Mouse (Mus musculus): Measurements from ENCODE around the gene Son. TPM values are rescaled to one million over a fixed set of nuclear protein-coding genes. Genes with fewer than 3 reads are reported as not detected.

Gene Son
- polyA plus RNA-seq, 1 experiment, result 159 TPM

DNA sequence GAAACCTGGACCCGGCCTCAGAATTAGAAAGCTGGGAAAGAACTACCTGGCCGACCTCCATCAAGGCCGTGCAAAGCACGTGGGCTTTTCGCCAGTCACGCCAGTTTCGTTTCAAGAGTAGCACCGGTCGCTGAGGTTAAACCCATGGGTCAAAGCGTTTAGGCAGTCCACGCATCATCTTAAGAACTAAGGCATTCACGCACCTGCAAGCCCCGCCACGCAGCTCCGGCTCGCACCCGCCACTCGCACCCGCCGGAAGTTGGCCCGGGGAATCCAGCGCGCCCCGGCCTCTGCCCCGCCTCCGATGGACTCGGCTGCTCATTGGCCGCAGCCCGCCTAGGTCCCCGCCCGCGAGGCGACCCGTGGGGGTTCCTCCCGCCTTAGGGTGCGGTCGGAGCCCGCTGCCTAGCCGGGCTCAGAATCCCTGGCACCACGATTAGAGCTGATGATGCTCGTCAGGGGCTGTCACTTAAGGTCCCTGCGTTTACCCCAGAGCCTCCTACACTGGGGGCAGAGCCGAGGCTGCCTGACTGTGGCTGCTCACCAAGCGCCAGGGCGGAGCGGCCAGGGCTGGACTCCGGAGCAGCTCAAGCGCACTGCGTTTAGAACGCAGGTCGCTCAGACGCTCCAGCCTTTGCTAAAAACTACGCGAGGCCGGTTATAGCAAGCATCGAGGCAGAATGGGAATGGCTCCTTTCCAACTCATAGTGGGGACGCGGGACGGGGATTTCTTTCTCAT, 456 bp upstream of the Son start, which contains the start of gene Gart:
Gene Gart (minus strand): TSS at position 272 of the 739 bp plus-strand sequence.
- under 1% methylated on average over 59 of the region's 59 CpGs for WGBS
- Histone ChIP-seq H3K4me3 (ENCODE audit: insufficient read depth, low read depth, low read length) (peak within 1 kb of the TSS; percentile 83), H3K27ac (ENCODE audit: insufficient read depth, low read depth, low read length) (peak within 1 kb of the TSS; percentile 97), H3K4me1 (ENCODE audit: control insufficient read depth, insufficient read depth, low read length) (peaks cover under 1% of the 10 kb centered on the region; the same call in 1 of the 2 replicates)
- TF ChIP-seq POLR2A (IDR thresholded peaks at IDR 0.05; ENCODE audit: insufficient read depth, low read depth, low read length), result peak; percentile 84
- no peak for TF ChIP-seq CTCF (IDR thresholded peaks at IDR 0.05; ENCODE audit: insufficient read depth, low read depth, low read length)

DNA sequence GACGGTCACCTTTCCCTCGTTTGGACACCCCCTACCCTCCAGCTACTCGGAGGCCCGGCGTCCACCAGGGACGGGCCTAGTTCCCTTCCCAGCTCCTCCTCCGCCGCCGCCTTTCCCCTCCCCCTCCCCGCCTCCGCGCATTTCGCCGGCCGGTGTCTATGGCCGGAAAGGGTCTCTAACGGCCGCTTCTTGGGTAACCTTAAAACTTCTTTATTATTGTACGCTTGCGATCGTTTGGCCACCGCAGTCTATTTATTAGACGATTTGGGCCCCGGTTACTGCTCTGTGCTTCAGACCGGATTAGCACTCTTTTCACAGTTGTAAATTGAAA, 879 bp downstream of the Son start:
- H3K27ac ChIP-seq (ENCODE audit: insufficient read depth, low read depth, low read length), result peak overlapping the region; percentile 97; the same call in 1 of the 2 replicates
- H3K4me1 ChIP-seq (ENCODE audit: control insufficient read depth, insufficient read depth, low read length), result peaks cover 6% of the 10 kb centered on the region; the same call in 1 of the 2 replicates
- TF ChIP-seq CTCF (IDR thresholded peaks at IDR 0.05; ENCODE audit: insufficient read depth, low read depth, low read length) (no peak), POLR2A (IDR thresholded peaks at IDR 0.05; ENCODE audit: insufficient read depth, low read depth, low read length) (no peak)
- peak overlapping the region; percentile 83 for H3K4me3 ChIP-seq (ENCODE audit: insufficient read depth, low read depth, low read length)
- WGBS, result under 1% methylated on average over 25 of the region's 25 CpGs

DNA sequence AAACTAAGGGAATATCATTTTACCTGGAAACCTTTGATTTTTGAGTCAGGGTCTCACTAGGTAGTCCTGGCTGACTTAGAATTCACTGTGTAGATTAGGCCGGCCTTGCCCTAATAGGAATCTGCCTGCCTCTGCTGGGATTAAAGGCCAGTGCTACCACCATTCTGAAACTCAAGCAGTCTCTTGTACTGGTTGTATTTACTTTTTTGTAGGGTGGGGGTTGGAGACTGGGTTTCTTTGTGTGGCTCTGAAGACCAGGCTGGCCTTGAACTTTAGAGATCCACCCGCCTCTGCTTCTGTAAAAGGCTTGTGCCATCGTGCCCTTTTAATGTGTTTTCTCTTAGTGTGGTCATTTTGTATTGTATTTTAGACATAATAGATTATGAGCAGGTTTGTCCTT, 1.9 kb downstream of the Son start:
- no peak for TF ChIP-seq POLR2A (IDR thresholded peaks at IDR 0.05; ENCODE audit: insufficient read depth, low read depth, low read length)
- no peak for TF ChIP-seq CTCF (IDR thresholded peaks at IDR 0.05; ENCODE audit: insufficient read depth, low read depth, low read length)
- Histone ChIP-seq H3K4me3 (ENCODE audit: insufficient read depth, low read depth, low read length) (no peak overlapping the region), H3K27ac (ENCODE audit: insufficient read depth, low read depth, low read length) (no peak overlapping the region), H3K4me1 (ENCODE audit: control insufficient read depth, insufficient read depth, low read length) (peaks cover 6% of the 10 kb centered on the region; the same call in 1 of the 2 replicates)
- 31% methylated on average over 3 of the region's 3 CpGs for WGBS

DNA sequence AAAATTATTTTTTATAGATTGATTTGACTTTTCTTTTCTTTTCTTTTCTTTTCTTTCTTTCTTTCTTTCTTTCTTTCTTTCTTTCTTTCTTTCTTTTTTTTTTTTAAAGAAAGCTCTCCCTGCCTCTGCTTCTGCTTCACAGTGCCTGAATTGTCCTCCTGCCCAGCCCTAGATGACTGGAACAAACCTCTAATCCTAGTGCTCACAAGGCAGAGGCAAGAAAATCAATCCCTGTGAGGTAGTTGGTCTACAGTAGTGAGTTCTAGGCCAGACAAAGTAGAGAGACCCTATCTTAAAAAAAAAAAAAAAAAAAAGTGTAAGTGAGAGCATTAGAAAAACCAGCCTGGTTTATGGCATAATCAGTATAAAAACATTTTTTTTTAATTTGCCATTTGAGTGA, 2.5 kb downstream of the Son start:
- no peak overlapping the region for H3K27ac ChIP-seq (ENCODE audit: insufficient read depth, low read depth, low read length)
- peaks cover 6% of the 10 kb centered on the region; the same call in 1 of the 2 replicates for H3K4me1 ChIP-seq (ENCODE audit: control insufficient read depth, insufficient read depth, low read length)
- no peak overlapping the region for H3K4me3 ChIP-seq (ENCODE audit: insufficient read depth, low read depth, low read length)
- TF ChIP-seq CTCF (IDR thresholded peaks at IDR 0.05; ENCODE audit: insufficient read depth, low read depth, low read length) (no peak), POLR2A (IDR thresholded peaks at IDR 0.05; ENCODE audit: insufficient read depth, low read depth, low read length) (no peak)

DNA sequence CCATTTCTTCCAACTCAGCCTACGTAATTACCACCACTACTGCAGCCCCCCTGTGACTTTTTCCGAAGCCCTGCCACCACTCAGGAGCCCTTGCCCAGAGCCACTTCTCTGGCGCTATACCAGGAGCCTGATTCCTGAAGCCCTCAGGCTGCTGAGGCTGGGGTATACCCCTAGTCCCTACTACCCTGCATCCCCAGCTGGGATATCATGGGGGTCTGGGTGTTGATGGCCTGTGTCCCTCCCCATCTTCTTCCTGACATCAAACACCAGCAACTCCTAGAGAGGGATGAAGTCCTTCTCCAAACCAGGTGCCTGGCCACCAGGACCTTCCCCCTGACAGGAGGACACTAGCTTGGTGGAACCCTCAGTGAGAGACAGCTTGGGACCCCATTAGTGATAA, 4.9 kb downstream of the Son start:
- Histone ChIP-seq H3K4me3 (ENCODE audit: insufficient read depth, low read depth, low read length) (no peak overlapping the region), H3K4me1 (ENCODE audit: control insufficient read depth, insufficient read depth, low read length) (peaks cover 6% of the 10 kb centered on the region; the same call in 1 of the 2 replicates), H3K27ac (ENCODE audit: insufficient read depth, low read depth, low read length) (no peak overlapping the region)
- TF ChIP-seq POLR2A (IDR thresholded peaks at IDR 0.05; ENCODE audit: insufficient read depth, low read depth, low read length) (no peak), CTCF (IDR thresholded peaks at IDR 0.05; ENCODE audit: insufficient read depth, low read depth, low read length) (no peak)
- 63% methylated on average over 3 of the region's 3 CpGs for WGBS

DNA sequence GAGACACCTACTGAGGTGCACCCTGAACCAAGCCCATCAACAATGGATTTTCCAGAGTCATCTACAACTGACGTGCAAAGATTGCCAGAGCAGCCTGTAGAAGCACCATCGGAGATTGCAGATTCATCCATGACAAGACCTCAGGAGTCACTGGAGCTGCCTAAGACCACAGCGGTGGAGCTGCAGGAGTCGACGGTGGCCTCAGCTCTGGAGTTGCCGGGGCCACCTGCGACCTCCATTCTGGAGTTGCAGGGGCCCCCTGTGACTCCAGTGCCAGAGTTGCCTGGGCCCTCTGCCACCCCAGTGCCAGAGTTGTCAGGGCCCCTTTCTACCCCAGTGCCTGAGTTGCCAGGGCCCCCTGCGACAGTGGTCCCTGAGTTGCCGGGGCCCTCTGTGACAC, 8.0 kb downstream of the Son start:
- TF ChIP-seq CTCF (IDR thresholded peaks at IDR 0.05; ENCODE audit: insufficient read depth, low read depth, low read length) (no peak), POLR2A (IDR thresholded peaks at IDR 0.05; ENCODE audit: insufficient read depth, low read depth, low read length) (no peak)
- peaks cover 15% of the 10 kb centered on the region for H3K4me1 ChIP-seq (ENCODE audit: control insufficient read depth, insufficient read depth, low read length)
- H3K27ac ChIP-seq (ENCODE audit: insufficient read depth, low read depth, low read length), result no peak overlapping the region
- H3K4me3 ChIP-seq (ENCODE audit: insufficient read depth, low read depth, low read length), result no peak overlapping the region
- 94% methylated on average over 9 of the region's 9 CpGs for WGBS

DNA sequence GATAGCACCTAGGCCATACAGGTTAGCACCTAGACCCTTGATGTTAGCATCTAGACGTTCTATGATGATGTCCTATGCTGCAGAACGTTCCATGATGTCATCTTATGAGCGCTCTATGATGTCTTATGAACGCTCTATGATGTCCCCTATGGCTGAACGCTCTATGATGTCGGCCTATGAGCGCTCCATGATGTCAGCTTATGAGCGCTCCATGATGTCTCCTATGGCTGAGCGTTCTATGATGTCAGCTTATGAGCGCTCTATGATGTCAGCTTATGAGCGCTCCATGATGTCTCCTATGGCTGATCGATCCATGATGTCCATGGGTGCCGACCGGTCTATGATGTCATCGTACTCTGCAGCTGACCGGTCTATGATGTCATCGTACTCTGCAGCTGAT, 10.0 kb downstream of the Son start:
- H3K4me1 ChIP-seq (ENCODE audit: control insufficient read depth, insufficient read depth, low read length), result peaks cover 13% of the 10 kb centered on the region
- H3K4me3 ChIP-seq (ENCODE audit: insufficient read depth, low read depth, low read length), result no peak overlapping the region
- WGBS, result 98% methylated on average over 17 of the region's 17 CpGs
- TF ChIP-seq POLR2A (IDR thresholded peaks at IDR 0.05; ENCODE audit: insufficient read depth, low read depth, low read length), result no peak
- no peak for TF ChIP-seq CTCF (IDR thresholded peaks at IDR 0.05; ENCODE audit: insufficient read depth, low read depth, low read length)
- H3K27ac ChIP-seq (ENCODE audit: insufficient read depth, low read depth, low read length), result no peak overlapping the region

DNA sequence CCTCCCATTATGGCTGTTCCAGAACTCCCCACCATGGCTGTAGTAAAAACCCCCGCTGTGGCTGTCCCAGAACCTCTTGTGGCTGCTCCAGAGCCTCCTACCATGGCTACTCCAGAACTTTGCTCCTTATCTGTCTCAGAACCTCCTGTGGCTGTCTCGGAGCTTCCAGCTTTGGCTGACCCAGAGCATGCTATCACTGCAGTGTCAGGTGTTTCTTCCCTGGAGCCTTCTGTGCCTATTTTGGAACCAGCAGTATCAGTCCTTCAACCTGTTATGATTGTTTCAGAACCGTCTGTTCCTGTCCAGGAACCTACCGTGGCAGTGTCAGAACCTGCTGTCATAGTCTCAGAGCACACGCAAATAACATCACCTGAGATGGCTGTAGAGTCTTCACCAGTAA, 11.2 kb downstream of the Son start:
- WGBS, result 90% methylated on average over 5 of the region's 5 CpGs
- no peak overlapping the region for H3K4me3 ChIP-seq (ENCODE audit: insufficient read depth, low read depth, low read length)
- TF ChIP-seq POLR2A (IDR thresholded peaks at IDR 0.05; ENCODE audit: insufficient read depth, low read depth, low read length), result no peak
- TF ChIP-seq CTCF (IDR thresholded peaks at IDR 0.05; ENCODE audit: insufficient read depth, low read depth, low read length), result no peak
- no peak overlapping the region for H3K27ac ChIP-seq (ENCODE audit: insufficient read depth, low read depth, low read length)
- peaks cover 15% of the 10 kb centered on the region for H3K4me1 ChIP-seq (ENCODE audit: control insufficient read depth, insufficient read depth, low read length)

DNA sequence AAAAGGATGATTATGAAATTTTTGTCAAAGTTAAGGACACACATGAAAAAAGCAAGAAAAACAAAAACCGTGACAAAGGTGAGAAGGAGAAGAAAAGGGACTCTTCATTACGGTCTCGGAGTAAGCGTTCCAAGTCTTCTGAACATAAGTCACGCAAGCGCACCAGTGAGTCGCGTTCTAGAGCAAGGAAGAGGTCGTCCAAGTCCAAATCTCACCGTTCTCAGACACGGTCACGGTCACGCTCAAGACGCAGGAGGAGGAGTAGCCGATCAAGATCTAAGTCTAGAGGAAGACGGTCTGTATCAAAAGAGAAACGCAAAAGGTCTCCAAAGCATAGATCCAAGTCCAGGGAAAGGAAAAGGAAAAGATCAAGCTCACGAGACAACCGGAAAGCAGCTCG, 12.5 kb downstream of the Son start:
- Histone ChIP-seq H3K4me1 (ENCODE audit: control insufficient read depth, insufficient read depth, low read length) (peaks cover 15% of the 10 kb centered on the region), H3K27ac (ENCODE audit: insufficient read depth, low read depth, low read length) (no peak overlapping the region), H3K4me3 (ENCODE audit: insufficient read depth, low read depth, low read length) (no peak overlapping the region)
- TF ChIP-seq POLR2A (IDR thresholded peaks at IDR 0.05; ENCODE audit: insufficient read depth, low read depth, low read length), result no peak
- no peak for TF ChIP-seq CTCF (IDR thresholded peaks at IDR 0.05; ENCODE audit: insufficient read depth, low read depth, low read length)
- WGBS, result 97% methylated on average over 20 of the region's 20 CpGs

Data from olfactory bulb, adult 2 months (tissue).